In genomic region chr17:83908811-83909210, GRCm38 (mm10) we compare ENCODE assay signal across 14 mouse cellular contexts.
A peak's percentile ranks its signal among the peaks of the same experiment; 100 is the strongest.
DNase-seq lines count a peak whose midpoint lies in the region; ATAC-seq lines count a peak whose summit lies in the region.
"Had no signal": no experiment of that assay in that cellular context is flagged by ENCODE, and none has a peak within 500 bp of the region (broad histone marks: within the 10 kb centered on the region; RNA-seq: fewer than 3 reads in every experiment).

No protein-coding gene starts in this region.

- H3K4me3 ChIP-seq in forebrain, embryonic 15.5 days: no peak overlapping the region

- H3K9me3 ChIP-seq in forebrain, embryonic 15.5 days: no peaks in the 10 kb centered on the region

- no peaks in the 10 kb centered on the region for H3K4me1 ChIP-seq in forebrain, embryonic 15.5 days

- no peak overlapping the region for H3K9ac ChIP-seq in forebrain, embryonic 15.5 days (replicated peaks)

- ATAC-seq in granulocyte monocyte progenitor cell, adult 5-6 weeks (replicated peaks; ENCODE audit: poor library complexity, severe bottlenecking): peak; percentile 94
- ATAC-seq in megakaryocyte-erythroid progenitor cell, adult 5-6 weeks (replicated peaks; ENCODE audit: low FRiP score, low TSS enrichment, poor library complexity, severe bottlenecking): peak; percentile 43
- ATAC-seq in forebrain, embryonic 15.5 days (replicated peaks): no peak
- ATAC-seq: Patski had no signal

- H3K4me2 ChIP-seq in forebrain, embryonic 15.5 days (replicated peaks): no peak overlapping the region

- no peak overlapping the region for H3K27ac ChIP-seq in forebrain, embryonic 15.5 days (replicated peaks)

- WGBS in forebrain, embryonic 15.5 days: 92% methylated on average over 6 of the region's 6 CpGs

- peak; percentile 26 for DNase-seq in adrenal gland, adult 2 months
- no peak for DNase-seq in adrenal gland, postnatal 14 days
- DNase-seq in layer of hippocampus, adult 9-11 months: peak; percentile 42
- DNase-seq in layer of hippocampus, postnatal 36 days: no peak
- no peak for DNase-seq in cerebellum, postnatal 4 days (ENCODE audit: low spot score in 2 of 2)
- DNase-seq: adrenal gland, postnatal 10 days; cerebellum, adult 9-11 months; gastrocnemius, postnatal 14 days; midbrain, embryonic 14.5 days; right cerebral cortex, postnatal 4 days had no signal

- no peaks in the 10 kb centered on the region for H3K27me3 ChIP-seq in forebrain, embryonic 15.5 days
- H3K27me3 ChIP-seq: Patski had no signal

- H3K36me3 ChIP-seq in forebrain, embryonic 15.5 days: no peaks in the 10 kb centered on the region

Comparison
In these comparisons a context has a peak if more than half of its experiments do, and no peak if none do; other contexts are left out.
1. DNase-seq: peak in adrenal gland, adult 2 months (single experiment) and layer of hippocampus, adult 9-11 months (single experiment); none in adrenal gland, postnatal 14 days (single experiment), layer of hippocampus, postnatal 36 days (0 of 2) and cerebellum, postnatal 4 days (0 of 2).